Mouse (Mus musculus) heart, adult 9 months (tissue): Measurements from ENCODE around the gene Fam25c.
A peak's percentile ranks its signal among the peaks of the same experiment; 100 is the strongest.
"Not testable (repeated sequence)": the region's sequence is repeated elsewhere in the genome, so short reads cannot be mapped to it uniquely, and the experiment has no call there.

Experiments used
- DNase-seq, 2 experiments: peaks; one replicate each; pipeline ENCODE4 v3.0.0; 2022; ENCODE audit warnings: low spot score in 2 of 2

Fam25c gene

GRCm38 (mm10) chr14:34355301-34355700 lies at the start of gene Fam25c:
Gene Fam25c (minus strand): TSS chr14:34355433.
- no peak for DNase-seq

- DNase-seq, result no peak
Observed at GRCm38 (mm10) chr14:34403424-34403823, 48.2 kb upstream of the Fam25c start.

GRCm38 (mm10) chr14:34402871-34403270 lies 47.6 kb upstream of the Fam25c start:
- no peak for DNase-seq

- DNase-seq, result peak; percentile 44 to 83
Observed at GRCm38 (mm10) chr14:34401135-34401534, 45.9 kb upstream of the Fam25c start.

GRCm38 (mm10) chr14:34400021-34400420 lies 44.8 kb upstream of the Fam25c start:
- no peak for DNase-seq

- DNase-seq, result no peak
Observed at GRCm38 (mm10) chr14:34399301-34399700, 44.1 kb upstream of the Fam25c start.

DNA sequence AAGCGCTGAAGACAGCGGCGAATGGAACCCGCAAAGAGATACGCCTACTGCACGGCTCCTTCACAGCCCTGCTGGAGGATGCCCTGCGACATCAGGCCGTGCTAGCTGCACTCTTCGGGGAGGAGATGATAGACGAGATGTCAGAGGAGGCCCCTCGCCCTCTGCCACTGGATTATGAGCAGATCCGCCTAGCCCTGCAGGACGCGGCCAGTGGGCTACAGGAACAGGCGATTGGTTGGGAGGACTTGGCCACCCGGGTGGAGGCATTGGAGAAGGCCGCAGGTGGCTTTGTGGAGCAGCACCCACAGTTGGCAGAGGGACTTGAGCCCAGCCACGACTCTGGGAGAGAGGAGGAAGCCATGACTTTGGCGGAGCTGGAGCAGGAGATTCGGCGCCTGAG lies 43.7 kb upstream of the Fam25c start:
- no peak for DNase-seq

- DNase-seq, result no peak
Observed at GRCm38 (mm10) chr14:34397871-34398270, 42.6 kb upstream of the Fam25c start.

DNA sequence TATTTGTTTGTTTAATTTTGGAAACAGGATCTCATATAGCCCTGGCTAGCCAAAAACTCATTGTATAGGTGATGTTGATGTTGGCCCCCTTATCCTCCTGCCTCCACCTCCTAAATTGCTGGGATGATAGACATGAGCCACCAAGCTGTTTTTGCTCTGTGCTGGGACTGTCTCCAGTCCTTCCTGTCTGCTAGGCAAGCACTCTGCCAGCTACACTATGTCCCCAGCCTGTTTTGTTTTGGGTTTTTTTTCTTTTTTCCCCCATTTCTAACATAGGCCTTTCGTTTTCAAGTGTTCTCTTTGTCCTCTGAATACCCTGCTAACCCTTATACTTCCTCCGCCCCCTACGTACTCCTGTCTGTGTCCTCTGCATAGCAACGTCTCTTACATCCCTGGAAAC lies 38.1 kb upstream of the Fam25c start:
- no peak for DNase-seq

DNA sequence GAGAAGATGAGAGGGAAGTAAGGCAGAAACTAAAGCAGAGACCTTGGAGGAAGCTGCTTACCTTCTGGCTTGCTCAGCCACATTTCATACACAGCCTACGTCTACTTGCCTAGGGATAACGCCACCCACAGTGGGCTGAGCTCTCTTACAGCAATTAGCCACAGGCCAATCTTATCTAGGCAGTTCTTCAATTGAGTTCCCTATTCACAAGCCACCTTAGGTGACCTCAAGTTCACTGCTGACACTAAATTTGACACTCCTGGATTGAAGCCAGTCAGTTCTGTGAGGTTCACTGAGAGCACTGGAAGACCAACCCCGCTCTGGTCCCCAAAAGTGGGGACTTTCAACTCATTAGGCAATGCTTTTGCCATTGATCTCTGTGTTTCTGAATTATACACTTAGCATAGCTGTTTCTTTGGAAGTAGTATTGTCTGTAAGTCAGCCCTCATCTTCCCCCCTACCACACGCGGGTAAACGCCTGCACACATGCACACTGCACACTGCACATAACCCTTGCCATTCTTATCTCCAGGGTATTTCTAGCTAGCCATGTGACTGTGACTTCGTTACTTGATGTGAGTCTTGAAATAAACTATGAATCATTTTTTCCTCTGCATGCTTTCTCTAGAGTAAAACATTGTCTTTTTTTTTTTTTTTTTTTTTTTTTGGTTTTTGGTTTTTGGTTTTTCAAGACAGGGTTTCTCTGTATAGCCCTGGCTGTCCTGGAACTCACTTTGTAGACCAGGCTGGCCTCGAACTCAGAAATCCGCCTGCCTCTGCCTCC lies 27.9 kb upstream of the Fam25c start:
- no peak for DNase-seq

- peak; percentile 75 to 87 for DNase-seq
Observed at GRCm38 (mm10) chr14:34378560-34379331, 23.5 kb upstream of the Fam25c start.

GRCm38 (mm10) chr14:34377121-34377520 lies 21.9 kb upstream of the Fam25c start:
- no peak for DNase-seq

DNA sequence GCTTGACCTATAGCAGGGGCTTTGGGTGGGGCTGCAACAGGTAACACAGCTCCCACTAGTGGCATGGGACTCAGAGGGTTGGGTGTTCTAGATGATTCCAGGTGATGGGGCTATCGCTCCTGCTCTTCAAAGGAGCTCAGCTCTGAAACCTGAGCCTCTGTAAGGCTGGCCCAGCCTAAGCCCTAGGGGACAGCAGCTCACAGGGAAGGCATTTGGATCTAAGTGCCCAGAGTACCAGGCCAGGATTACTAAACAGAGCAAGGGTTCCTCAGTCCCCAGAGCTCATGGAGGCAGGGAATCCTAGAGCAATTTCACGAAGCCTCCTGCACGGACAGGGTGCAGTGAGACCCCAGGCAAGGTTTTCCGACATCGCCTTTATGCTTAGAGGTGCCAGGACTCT lies 20.7 kb upstream of the Fam25c start:
- DNase-seq, result no peak

DNA sequence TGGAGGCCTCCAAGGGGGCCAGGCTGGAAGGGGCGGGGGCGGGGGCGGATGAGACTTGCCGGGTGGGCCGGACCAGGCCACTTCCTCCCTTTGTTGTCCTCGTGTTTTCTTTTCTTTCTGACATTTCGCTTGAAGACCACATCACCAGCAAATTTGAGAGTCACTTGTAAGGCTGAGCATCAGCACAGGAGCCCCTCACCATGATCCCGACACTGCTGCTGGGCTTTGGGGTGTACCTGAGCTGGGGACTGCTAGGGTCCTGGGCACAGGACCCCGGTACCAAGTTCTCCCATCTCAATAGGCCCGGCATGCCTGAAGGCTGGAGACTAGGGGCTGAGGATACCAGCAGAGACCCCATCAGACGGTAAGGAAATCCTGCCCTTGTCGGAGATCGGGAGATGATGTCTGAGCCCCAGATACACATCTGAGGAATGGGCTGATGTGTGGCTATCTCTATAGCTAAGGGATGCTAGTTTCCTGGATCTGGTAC lies 20.2 kb upstream of the Fam25c start, which contains the start of gene Mmrn2:
Mmrn2 (plus strand) TSS at position 51 of the 490 bp plus-strand sequence.
- DNase-seq, result no peak

- no peak for DNase-seq
Observed at GRCm38 (mm10) chr14:34374577-34374976, 19.3 kb upstream of the Fam25c start, which contains the start of gene Sncg. Gene Sncg (minus strand): TSS chr14:34374789.

- DNase-seq, result no peak
Observed at GRCm38 (mm10) chr14:34373581-34373980, 18.3 kb upstream of the Fam25c start.

- peak in 1 of 2 experiments; percentile 56 for DNase-seq
Observed at GRCm38 (mm10) chr14:34372646-34373045, 17.4 kb upstream of the Fam25c start.

- DNase-seq, result no peak
Observed at GRCm38 (mm10) chr14:34371763-34372162, 16.5 kb upstream of the Fam25c start.

- DNase-seq, result no peak
Observed at GRCm38 (mm10) chr14:34370921-34371320, 15.7 kb upstream of the Fam25c start.

GRCm38 (mm10) chr14:34370203-34370602 lies 15.0 kb upstream of the Fam25c start:
- no peak for DNase-seq

- DNase-seq, result no peak
Observed at GRCm38 (mm10) chr14:34365147-34365507, 9.9 kb upstream of the Fam25c start.

GRCm38 (mm10) chr14:34364254-34365146 lies 9.3 kb upstream of the Fam25c start:
- not testable (repeated sequence) for DNase-seq
